Mouse (Mus musculus) adrenal gland, postnatal 10 days (tissue): ENCODE results near the gene Ccnt1. TPM values are rescaled to one million over a fixed set of nuclear protein-coding genes. Genes with fewer than 3 reads are reported as not detected.
A peak's percentile ranks its signal among the peaks of the same experiment; 100 is the strongest.

Experiments used
- DNase-seq: peaks from one replicate; pipeline ENCODE4 v3.0.0; 2021; ENCODE audit warnings: mixed read lengths
- microRNA-seq: library from miRNA; unstranded; fragments of <30 nt; microRNA quantifications from one replicate; pipeline ENCODE4 v1.2.0, GENCODE M21; 2021
- total RNA-seq, 2 experiments: library from RNA; stranded (reverse); gene quantifications; 2 replicates each; pipeline ENCODE4 v1.2.3; 2021

Ccnt1 gene
- total RNA-seq, 2 experiments from 2014 or later, result 41.5 to 50.0 TPM

DNA sequence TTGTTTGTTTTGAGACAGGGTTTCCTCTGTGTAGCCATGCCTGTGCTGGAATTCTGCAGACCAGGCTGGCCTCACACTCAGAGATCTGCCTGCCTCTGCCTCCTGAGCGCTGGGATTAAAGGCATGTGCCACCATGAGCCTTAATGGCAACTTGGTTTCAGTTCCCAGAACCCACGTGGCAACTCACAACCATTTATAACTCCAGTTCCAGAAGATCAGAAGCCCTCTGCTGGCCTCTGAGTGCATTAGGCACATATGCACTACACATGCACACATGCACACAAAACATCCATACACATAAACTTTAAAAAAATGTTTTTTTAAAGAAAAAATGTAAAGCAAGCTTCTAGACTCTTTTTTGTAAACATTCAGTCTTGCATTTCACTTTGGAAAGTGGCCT, 61.3 kb downstream of the Ccnt1 start:
- DNase-seq, result no peak

GRCm38 (mm10) chr15:98507321-98507720, 63.4 kb downstream of the Ccnt1 start:
- no peak for DNase-seq

GRCm38 (mm10) chr15:98506253-98506957, 64.3 kb downstream of the Ccnt1 start:
- DNase-seq, result no peak

GRCm38 (mm10) chr15:98504514-98504913, 66.2 kb downstream of the Ccnt1 start:
- peak; percentile 85 for DNase-seq

GRCm38 (mm10) chr15:98503317-98503716, 67.4 kb downstream of the Ccnt1 start:
- DNase-seq, result no peak

GRCm38 (mm10) chr15:98497631-98498030, 73.1 kb downstream of the Ccnt1 start:
- no peak for DNase-seq

- no peak for DNase-seq
Observed at GRCm38 (mm10) chr15:98492102-98492501, 78.6 kb downstream of the Ccnt1 start, which contains the start of gene Olfr279. Olfr279 (plus strand) TSS chr15:98492402.

DNA sequence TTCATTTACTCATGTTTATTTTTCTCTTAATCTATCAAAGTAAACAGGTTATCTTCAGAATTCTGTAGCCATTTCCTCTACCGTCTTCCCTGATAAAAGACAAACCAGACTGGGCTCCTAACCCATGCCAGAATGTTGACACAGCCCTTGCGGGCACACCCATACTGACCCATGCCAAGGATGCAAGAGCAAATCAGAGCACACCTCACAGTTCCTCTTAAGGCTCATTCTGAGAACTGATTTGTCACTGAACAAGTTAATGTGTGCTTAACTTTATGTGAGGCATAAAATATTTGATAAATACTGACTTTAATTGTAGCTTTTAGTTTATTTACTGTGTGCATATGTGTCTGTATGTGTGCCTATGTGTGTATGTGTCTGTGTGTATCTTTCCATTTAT, 79.4 kb downstream of the Ccnt1 start:
- no peak for DNase-seq

Small RNAs within 50 kb of the gene (microRNA-seq; reads per million reads assigned to microRNA genes)
- 8.8 reads per million, percentile 14 among the genes with 10 or more reads in this experiment for gene Mir1291

Other genes starting within 250 kb of the Ccnt1 start
- not detected for gene Olfr284, start 229.9 kb downstream of the Ccnt1 start, total RNA-seq
- not detected for gene Olfr283, start 190.0 kb downstream of the Ccnt1 start, total RNA-seq
- gene Olfr282, start 139.7 kb downstream of the Ccnt1 start, total RNA-seq, result not detected
- gene Olfr281, start 118.3 kb downstream of the Ccnt1 start, total RNA-seq, result not detected
- not detected for gene OR5BS1P, start 101.0 kb downstream of the Ccnt1 start, total RNA-seq
- under 1 TPM in 1 of 2 experiments, not detected in 1; 0.39 TPM for gene Lalba, start 88.2 kb downstream of the Ccnt1 start, total RNA-seq
- gene Olfr279, start 78.5 kb downstream of the Ccnt1 start, total RNA-seq, result not detected
- gene Kansl2, start 36.7 kb downstream of the Ccnt1 start, total RNA-seq, result 10 to 100 TPM; 64.8 to 77.9 TPM
- gene 4930415O20Rik, start 81 bp upstream of the Ccnt1 start, total RNA-seq, result 1 to 10 TPM in 1 of 2 experiments, under 1 TPM in 1; 0.58 to 1.2 TPM
- 100 to 1,000 TPM in 1 of 2 experiments, 10 to 100 TPM in 1; 83.5 to 101 TPM for gene Adcy6, start 39.2 kb upstream of the Ccnt1 start, total RNA-seq
- gene Cacnb3, start 59.9 kb upstream of the Ccnt1 start, total RNA-seq, result 10 to 100 TPM; 12.6 to 18.8 TPM
- 10 to 100 TPM; 55.5 to 72.4 TPM for gene Ddx23, start 92.0 kb upstream of the Ccnt1 start, total RNA-seq
- 1 to 10 TPM; 1.9 to 2.3 TPM for gene Rnd1, start 106.5 kb upstream of the Ccnt1 start, total RNA-seq
- gene Ccdc65, start 137.3 kb upstream of the Ccnt1 start, total RNA-seq, result under 1 TPM; 0.61 to 0.63 TPM
- 10 to 100 TPM in 1 of 2 experiments, 1 to 10 TPM in 1; 8.8 to 11.9 TPM for gene Fkbp11, start 157.3 kb upstream of the Ccnt1 start, total RNA-seq
- gene Arf3, start 192.3 kb upstream of the Ccnt1 start, total RNA-seq, result 10 to 100 TPM; 92.4 to 94.7 TPM
- gene Wnt10b, start 207.2 kb upstream of the Ccnt1 start, total RNA-seq, result 1 to 10 TPM in 1 of 2 experiments, under 1 TPM in 1; 0.96 to 1.1 TPM
- under 1 TPM in 1 of 2 experiments, not detected in 1; 0.12 TPM for gene Wnt1, start 218.9 kb upstream of the Ccnt1 start, total RNA-seq
- gene Ddn, start 238.6 kb upstream of the Ccnt1 start, total RNA-seq, result under 1 TPM; 0.09 to 0.21 TPM